Mouse (Mus musculus) heart, embryonic 10.5 days (tissue): ENCODE results near the gene Cap2. TPM values are rescaled to one million over a fixed set of nuclear protein-coding genes. Genes with fewer than 3 reads are reported as not detected.

Experiments
- DNase-seq: peaks from one replicate; pipeline ENCODE4 v3.0.0-alpha.2; 2017; ENCODE audit warnings: low spot score
- H3K27ac ChIP-seq: fragments of 300-500 bp; sonication (generic); 2 replicates; pipeline ENCODE4 v1.5.1; 2016; ENCODE audit warnings: mild to moderate bottlenecking
- H3K27me3 ChIP-seq: fragments of 300-500 bp; sonication (generic); 2 replicates; pipeline ENCODE4 v1.6.1; 2016; ENCODE audit warnings: mild to moderate bottlenecking; ENCODE audit not compliant: poor library complexity, insufficient read depth, severe bottlenecking
- H3K36me3 ChIP-seq: fragments of 300-500 bp; sonication (generic); 2 replicates; pipeline ENCODE4 v1.6.1; 2016; ENCODE audit warnings: mild to moderate bottlenecking, moderate library complexity
- H3K4me1 ChIP-seq: fragments of 300-500 bp; sonication (generic); 2 replicates; pipeline ENCODE4 v1.6.1; 2016; ENCODE audit warnings: mild to moderate bottlenecking
- H3K4me3 ChIP-seq: fragments of 300-500 bp; sonication (generic); 2 replicates; pipeline ENCODE4 v1.5.1; 2016; ENCODE audit warnings: mild to moderate bottlenecking, moderate library complexity
- H3K9me3 ChIP-seq: fragments of 300-500 bp; sonication (generic); 2 replicates; pipeline ENCODE4 v1.6.1; 2016; ENCODE audit warnings: mild to moderate bottlenecking, moderate library complexity
- WGBS: fragments of 180-500 bp; shearing (Covaris S2); methylation state at CpG from one replicate; pipeline ENCODE4 v1.1.7; 2016; 5-methylcytosine and 5-hydroxymethylcytosine counted together
- polyA plus RNA-seq: library from polyadenylated mRNA; unstranded; fragments of >200 nt; fragmentation: Nextera tagmentation; extraction: Ambion mirVana; gene quantifications from 2 replicates; pipeline ENCODE4 v1.2.1, GENCODE M21; 2016

Gene Cap2
- polyA plus RNA-seq, 1 experiment from 2014 or later, result 101 TPM

DNA sequence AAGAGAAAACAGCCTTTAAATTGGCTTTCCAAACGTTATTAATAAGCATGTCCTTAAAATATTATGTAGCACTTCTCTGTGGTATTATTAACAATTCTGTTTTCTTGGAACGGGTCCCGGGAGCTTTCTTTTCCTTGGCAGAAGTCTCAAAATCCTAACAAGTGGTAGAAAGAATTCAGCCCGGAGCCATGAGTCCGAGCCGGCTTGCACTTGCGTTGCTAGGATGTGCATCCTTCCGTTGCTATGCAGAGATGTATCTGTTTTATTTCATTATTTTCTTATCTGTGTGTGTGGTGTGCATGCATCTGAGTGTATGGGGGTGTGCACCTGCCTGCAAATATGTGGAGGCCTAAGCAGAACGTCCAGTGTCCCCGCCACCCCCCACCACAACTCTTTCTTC is 126.2 kb downstream of the Cap2 start:
- no peaks in the 10 kb centered on the region for H3K27me3 ChIP-seq
- 0 out of 2 replicates have a peak, but pooled peaks cover 2% of the 10 kb centered on the region for H3K4me1 ChIP-seq
- no peak overlapping the region for H3K4me3 ChIP-seq
- no peak for DNase-seq
- peaks cover 55% of the 10 kb centered on the region for H3K36me3 ChIP-seq
- WGBS, result 87% methylated on average over 10 of the region's 10 CpGs
- H3K27ac ChIP-seq, result no peak overlapping the region
- no peaks in the 10 kb centered on the region for H3K9me3 ChIP-seq

DNA sequence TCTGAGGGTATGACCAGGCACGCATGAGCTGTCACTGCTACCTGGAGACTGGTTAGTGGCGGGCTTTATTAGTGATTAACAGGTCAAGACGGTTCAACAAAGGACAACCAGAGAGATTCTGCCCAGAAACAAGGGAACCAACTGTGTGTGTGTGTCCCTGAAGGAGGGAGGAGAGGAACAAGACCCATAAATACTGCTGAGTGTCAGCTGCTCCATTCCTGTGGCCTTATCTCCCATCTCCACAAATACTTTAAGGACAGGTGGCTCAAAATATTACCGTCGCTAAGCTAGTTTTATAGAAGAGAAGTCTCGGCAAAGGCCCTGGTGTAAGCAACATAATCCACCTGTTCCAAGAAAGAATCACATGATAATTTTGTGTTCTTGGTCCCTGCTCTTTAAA is 127.7 kb downstream of the Cap2 start:
- no peaks in the 10 kb centered on the region for H3K27me3 ChIP-seq
- WGBS, result 81% methylated on average over 6 of the region's 6 CpGs
- H3K9me3 ChIP-seq, result no peaks in the 10 kb centered on the region
- H3K4me3 ChIP-seq, result no peak overlapping the region
- DNase-seq, result no peak
- no peak overlapping the region for H3K27ac ChIP-seq
- H3K4me1 ChIP-seq, result peaks cover 7% of the 10 kb centered on the region; the same call in 1 of the 2 replicates
- peaks cover 45% of the 10 kb centered on the region for H3K36me3 ChIP-seq

DNA sequence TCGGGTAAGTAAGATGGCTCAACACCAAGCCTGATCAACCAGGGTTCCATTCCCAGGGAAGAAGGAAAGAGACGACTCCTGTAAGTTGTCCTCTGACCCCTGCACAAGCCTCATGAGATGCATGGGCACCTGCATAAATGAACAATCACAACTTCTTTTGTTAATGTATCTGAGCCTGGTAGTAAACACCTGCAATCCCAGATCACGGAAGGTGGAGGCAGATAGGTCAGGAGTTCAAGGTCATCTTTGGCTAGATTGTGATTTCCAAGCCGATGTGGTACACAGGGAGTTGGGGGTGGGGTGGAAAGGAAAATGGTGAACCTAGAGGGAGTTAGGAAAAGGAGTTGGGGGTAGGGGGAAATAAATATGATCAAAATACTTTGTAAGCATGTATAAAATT is 131.1 kb downstream of the Cap2 start:
- DNase-seq, result no peak
- peaks cover 7% of the 10 kb centered on the region; the same call in 1 of the 2 replicates for H3K4me1 ChIP-seq
- H3K27me3 ChIP-seq, result no peaks in the 10 kb centered on the region
- H3K9me3 ChIP-seq, result no peaks in the 10 kb centered on the region
- WGBS, result 59% methylated on average over 4 of the region's 4 CpGs
- no peak overlapping the region for H3K27ac ChIP-seq
- H3K4me3 ChIP-seq, result no peak overlapping the region
- peaks cover 53% of the 10 kb centered on the region for H3K36me3 ChIP-seq

DNA sequence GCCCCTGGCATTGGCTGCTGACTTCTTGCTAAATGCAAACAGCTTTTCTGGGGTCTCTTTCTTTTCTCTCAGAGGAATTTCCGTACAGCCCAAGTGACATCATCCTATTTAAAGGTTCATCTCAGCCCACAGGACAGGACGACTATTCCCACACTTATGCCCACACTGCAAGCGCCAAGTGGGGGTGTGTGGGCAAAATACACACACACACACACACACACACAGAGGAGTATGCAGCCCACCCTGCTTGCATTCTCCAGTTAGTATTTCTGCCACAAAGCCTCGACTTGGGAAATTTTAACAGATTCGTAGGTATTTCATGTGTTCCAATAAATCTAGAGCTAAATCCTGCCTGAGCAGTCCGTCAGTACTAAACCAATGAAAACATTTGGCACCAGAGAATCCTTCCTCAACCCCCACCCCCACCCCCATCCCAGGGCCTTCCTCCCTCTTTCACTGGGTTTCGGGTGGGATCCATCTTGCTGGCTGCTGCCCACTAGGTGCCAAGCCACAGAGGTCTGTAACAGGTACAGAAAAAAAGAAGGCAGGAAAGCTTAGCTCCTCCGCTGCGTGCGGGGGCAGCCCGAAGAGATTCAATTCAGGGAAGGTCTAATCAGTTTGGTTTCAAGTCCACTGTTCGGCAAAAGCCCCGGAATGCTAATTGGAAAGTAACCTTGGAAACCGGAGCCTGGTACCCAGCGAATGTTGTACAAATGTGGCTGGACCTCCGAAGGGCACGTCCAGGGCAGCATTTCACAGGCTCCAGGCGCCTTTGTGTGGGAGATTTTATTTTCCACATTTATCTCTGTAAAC is 131.9 kb downstream of the Cap2 start:
- no peaks in the 10 kb centered on the region for H3K27me3 ChIP-seq
- H3K9me3 ChIP-seq, result no peaks in the 10 kb centered on the region
- H3K4me3 ChIP-seq, result no peak overlapping the region
- H3K4me1 ChIP-seq, result peaks cover 7% of the 10 kb centered on the region; the same call in 1 of the 2 replicates
- DNase-seq, result no peak
- 71% methylated on average over 18 of the region's 18 CpGs for WGBS
- H3K36me3 ChIP-seq, result peaks cover 59% of the 10 kb centered on the region
- 0 out of 2 replicates have a peak overlapping the region, but pooled peaks have one; percentile 16 for H3K27ac ChIP-seq

DNA sequence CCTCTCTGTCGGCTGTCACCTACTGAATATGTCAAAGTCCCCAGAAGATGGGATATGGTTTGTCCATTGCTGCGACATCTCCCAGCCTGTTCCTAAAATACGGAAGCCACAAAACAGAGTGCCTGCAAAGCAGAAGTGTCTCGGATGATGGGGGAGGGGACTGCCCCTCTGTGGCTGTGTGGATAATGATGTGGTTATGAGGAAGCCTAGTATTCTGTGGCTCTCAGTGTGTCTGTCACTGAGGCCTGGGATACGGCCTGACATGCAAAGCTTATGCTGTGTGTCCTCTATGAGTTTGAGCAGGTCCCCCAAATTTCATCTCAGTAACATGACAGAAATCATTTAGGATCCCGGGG is 132.5 kb downstream of the Cap2 start:
- H3K27me3 ChIP-seq, result no peaks in the 10 kb centered on the region
- H3K36me3 ChIP-seq, result peaks cover 65% of the 10 kb centered on the region
- H3K4me1 ChIP-seq, result peaks cover 7% of the 10 kb centered on the region; the same call in 1 of the 2 replicates
- DNase-seq, result no peak
- no peak overlapping the region for H3K4me3 ChIP-seq
- no peaks in the 10 kb centered on the region for H3K9me3 ChIP-seq
- H3K27ac ChIP-seq, result no peak overlapping the region
- 76% methylated on average over 6 of the region's 6 CpGs for WGBS

DNA sequence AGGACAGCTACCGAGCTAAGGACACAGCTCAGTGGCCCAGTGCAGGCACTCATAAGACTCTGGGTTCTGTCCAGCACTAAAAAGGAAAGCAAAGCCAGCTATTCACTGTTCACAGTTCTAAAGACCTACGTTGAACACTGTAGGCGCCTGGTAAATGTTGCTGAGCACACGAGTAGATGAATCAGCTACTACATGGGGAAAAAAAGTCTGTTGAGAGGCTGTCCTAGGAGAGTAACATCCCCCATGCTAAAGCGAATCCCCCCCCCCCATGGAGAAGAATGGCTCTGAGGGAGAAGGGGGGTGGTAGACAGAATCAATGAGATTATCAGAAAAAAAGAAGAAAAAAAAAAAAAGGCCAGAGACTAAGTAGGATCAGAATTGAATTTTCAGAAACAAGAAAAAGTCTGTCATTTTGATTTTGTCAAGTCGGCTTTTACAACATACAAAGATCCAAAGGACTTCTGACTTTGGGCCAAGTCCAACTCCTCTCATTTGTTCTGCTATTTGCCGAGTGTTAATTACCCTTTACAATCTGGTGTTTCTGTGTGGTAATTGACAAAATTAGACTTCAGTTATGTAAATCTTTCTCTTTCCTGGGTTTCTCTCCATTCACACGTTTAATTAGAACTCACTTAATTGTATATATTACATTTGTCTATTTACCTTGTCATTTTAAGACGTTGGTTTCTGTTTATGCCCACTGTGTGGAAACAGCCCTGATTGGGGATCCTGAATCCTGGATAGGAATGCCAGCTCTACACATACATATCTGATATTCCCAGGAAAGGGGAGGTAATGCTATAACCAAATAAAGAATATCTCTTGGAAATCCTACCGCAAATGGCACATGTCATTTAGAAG is 139.2 kb downstream of the Cap2 start:
- no peak for DNase-seq
- Histone ChIP-seq H3K27ac (no peak overlapping the region), H3K9me3 (no peaks in the 10 kb centered on the region; the same call in 1 of the 2 replicates), H3K27me3 (no peaks in the 10 kb centered on the region), H3K36me3 (peaks cover 78% of the 10 kb centered on the region), H3K4me3 (no peak overlapping the region), H3K4me1 (no peaks in the 10 kb centered on the region)
- WGBS, result 92% methylated on average over 10 of the region's 10 CpGs

DNA sequence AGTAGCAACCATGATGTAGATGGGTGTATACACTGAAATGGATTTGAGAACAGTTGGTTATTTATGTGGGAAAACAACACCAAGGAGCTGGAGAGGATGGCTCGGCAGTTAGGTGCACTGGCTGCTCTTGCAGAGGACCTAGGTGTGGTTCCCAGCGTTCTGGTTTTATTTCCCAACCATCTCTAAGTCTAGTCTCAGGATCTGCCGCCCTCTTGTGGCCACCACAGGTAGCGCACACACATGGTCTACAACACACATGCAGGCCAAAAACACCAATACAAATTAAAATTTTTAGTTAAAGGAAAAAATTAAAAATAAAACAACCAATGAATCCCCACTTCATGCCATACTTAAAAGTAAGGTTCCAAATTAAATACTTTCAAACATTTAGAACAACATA is 140.7 kb downstream of the Cap2 start:
- H3K9me3 ChIP-seq, result no peaks in the 10 kb centered on the region; the same call in 1 of the 2 replicates
- peaks cover 72% of the 10 kb centered on the region for H3K36me3 ChIP-seq
- H3K27ac ChIP-seq, result no peak overlapping the region
- H3K27me3 ChIP-seq, result no peaks in the 10 kb centered on the region
- 83% methylated on average over 4 of the region's 4 CpGs for WGBS
- DNase-seq, result no peak
- no peak overlapping the region for H3K4me3 ChIP-seq
- no peaks in the 10 kb centered on the region for H3K4me1 ChIP-seq

DNA sequence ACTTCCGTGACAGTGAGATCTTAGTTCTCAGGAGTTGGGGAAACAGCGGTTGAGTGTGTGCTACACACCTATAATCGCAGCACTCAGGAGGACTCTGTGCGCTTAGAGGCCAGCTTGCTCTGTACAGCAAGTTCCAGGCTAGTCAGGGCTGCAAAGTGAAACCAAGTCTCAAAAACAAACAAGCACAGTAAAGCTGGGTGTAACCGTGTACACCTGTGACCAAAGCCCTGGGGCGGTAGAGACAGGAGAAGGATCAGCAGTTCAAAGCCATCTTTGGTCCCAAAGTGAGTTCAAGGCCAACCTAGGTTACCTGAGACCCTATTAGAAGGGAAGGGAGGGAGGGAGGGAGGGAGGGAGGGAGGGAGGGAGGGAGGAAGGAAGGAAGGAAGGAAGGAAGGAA is 142.5 kb downstream of the Cap2 start:
- WGBS, result 86% methylated on average over 6 of the region's 6 CpGs
- no peak for DNase-seq
- Histone ChIP-seq H3K27ac (no peak overlapping the region), H3K4me3 (no peak overlapping the region), H3K27me3 (no peaks in the 10 kb centered on the region), H3K9me3 (no peaks in the 10 kb centered on the region; the same call in 1 of the 2 replicates), H3K4me1 (no peaks in the 10 kb centered on the region), H3K36me3 (peaks cover 71% of the 10 kb centered on the region)

DNA sequence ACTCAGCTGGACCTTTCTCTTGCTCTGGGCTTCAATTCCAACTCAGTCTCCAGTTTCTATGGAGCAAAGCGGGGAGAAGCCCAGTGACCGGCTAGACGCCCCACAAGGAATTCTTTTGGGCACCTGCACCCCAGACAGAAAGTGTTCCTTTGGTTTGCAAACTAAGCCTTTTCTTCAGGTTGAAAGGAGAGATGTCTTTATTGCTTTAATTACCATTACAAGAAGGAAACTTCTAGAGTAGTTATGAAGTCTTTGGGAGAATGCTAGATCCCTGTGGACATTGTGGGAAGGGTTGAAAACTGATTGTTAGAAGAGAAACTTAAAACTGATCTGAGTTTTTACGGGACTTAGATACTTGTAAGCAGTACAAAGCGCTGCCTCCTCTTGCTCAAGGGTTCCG is 143.8 kb downstream of the Cap2 start:
- H3K27me3 ChIP-seq, result no peaks in the 10 kb centered on the region
- no peak for DNase-seq
- H3K36me3 ChIP-seq, result peaks cover 66% of the 10 kb centered on the region
- no peaks in the 10 kb centered on the region; the same call in 1 of the 2 replicates for H3K9me3 ChIP-seq
- no peaks in the 10 kb centered on the region for H3K4me1 ChIP-seq
- H3K4me3 ChIP-seq, result no peak overlapping the region
- H3K27ac ChIP-seq, result no peak overlapping the region
- 82% methylated on average over 6 of the region's 6 CpGs for WGBS

DNA sequence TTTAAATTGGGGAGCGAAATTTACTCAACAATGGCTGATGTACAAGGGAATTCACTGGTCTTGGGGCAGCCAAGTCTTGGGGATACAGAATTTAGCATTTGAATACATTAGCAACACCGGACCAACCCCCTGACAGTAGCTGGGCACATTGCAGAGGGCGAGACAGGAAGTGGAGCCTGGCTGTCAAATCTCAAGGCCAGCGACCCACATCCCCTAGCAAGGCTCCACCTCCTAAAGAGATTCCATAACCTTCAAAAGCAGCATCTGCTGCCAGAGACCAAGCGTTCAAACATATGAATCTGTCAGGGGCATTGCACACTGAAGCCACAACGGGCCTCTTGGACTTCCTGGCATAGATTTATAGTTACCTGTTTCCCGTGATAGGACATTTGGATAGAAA is 150.2 kb downstream of the Cap2 start:
- no peaks in the 10 kb centered on the region for H3K9me3 ChIP-seq
- 83% methylated on average over 7 of the region's 7 CpGs for WGBS
- no peak overlapping the region for H3K27ac ChIP-seq
- 0 out of 2 replicates have a peak, but pooled peaks cover 2% of the 10 kb centered on the region for H3K4me1 ChIP-seq
- H3K27me3 ChIP-seq, result no peaks in the 10 kb centered on the region
- peaks cover 35% of the 10 kb centered on the region for H3K36me3 ChIP-seq
- H3K4me3 ChIP-seq, result no peak overlapping the region
- no peak for DNase-seq

DNA sequence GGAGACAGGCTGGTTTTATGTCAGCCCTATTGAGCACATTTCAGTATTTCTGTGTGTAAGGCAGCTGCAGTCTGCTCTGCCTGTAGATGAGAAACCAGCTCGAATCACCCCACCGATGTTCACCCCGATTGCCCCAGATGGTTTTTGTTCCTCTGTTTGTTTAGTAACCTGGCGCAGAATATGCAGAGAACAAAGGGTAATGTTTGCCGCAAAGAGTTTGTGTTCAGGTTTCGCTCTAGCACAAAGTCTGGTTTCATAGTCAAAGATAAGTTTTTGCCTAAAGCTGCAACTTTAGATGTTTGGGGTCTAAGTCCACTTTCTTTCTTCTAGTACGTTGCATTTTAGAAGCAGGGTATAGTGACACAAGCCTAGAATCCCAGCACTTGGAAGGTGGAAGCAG is 151.0 kb downstream of the Cap2 start:
- no peak for DNase-seq
- 92% methylated on average over 7 of the region's 7 CpGs for WGBS
- H3K27me3 ChIP-seq, result no peaks in the 10 kb centered on the region
- H3K27ac ChIP-seq, result no peak overlapping the region
- no peaks in the 10 kb centered on the region for H3K9me3 ChIP-seq
- peaks cover 28% of the 10 kb centered on the region for H3K36me3 ChIP-seq
- H3K4me3 ChIP-seq, result no peak overlapping the region
- H3K4me1 ChIP-seq, result 0 out of 2 replicates have a peak, but pooled peaks cover 2% of the 10 kb centered on the region

DNA sequence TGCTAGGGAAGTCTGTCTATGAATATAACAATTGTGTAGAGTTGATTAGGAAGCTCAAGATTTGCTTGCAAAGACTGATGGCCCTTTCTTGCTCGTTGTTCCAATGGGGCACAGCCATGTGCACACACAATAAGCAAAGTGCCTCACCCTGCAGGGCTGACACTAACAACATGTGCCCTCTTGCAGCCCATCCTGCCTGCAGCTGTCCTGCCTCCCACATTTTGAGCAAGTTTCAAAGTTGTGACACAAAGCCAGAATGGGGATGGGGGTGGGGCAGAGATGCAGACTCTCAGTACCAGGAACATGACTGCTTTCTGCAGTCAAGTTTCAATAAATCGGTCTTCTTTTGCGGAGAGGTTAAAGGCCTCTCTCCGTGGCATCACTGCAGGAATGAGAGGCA is 152.0 kb downstream of the Cap2 start:
- no peak overlapping the region for H3K4me3 ChIP-seq
- H3K9me3 ChIP-seq, result no peaks in the 10 kb centered on the region
- no peak overlapping the region for H3K27ac ChIP-seq
- peaks cover 20% of the 10 kb centered on the region; the same call in 1 of the 2 replicates for H3K36me3 ChIP-seq
- DNase-seq, result no peak
- WGBS, result 87% methylated on average over 4 of the region's 4 CpGs
- H3K4me1 ChIP-seq, result 0 out of 2 replicates have a peak, but pooled peaks cover 2% of the 10 kb centered on the region
- no peaks in the 10 kb centered on the region for H3K27me3 ChIP-seq

DNA sequence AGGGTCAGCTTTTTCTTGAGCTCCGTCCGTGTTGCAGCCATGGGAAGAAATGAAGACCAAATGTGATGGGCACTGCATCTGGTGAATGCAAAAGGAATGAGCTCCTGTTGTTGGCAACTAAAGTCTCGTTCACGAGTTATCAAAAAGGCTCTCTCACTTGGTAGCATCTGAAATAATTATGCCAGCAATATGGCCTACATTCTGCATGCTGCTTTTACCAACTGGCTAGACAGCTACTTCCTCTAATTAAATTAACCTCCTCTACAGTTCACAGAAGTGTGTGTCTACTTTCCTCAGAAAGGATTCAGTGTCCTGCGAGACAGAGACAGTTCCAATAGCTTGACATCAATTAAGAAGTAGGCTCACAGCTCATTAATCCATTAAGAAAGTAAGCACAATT is 152.9 kb downstream of the Cap2 start:
- H3K36me3 ChIP-seq, result peaks cover 13% of the 10 kb centered on the region; the same call in 1 of the 2 replicates
- H3K4me3 ChIP-seq, result no peak overlapping the region
- H3K27me3 ChIP-seq, result no peaks in the 10 kb centered on the region
- 0 out of 2 replicates have a peak, but pooled peaks cover 2% of the 10 kb centered on the region for H3K4me1 ChIP-seq
- WGBS, result 85% methylated on average over 5 of the region's 5 CpGs
- H3K9me3 ChIP-seq, result no peaks in the 10 kb centered on the region
- DNase-seq, result no peak
- no peak overlapping the region for H3K27ac ChIP-seq
